Mouse (Mus musculus): ENCODE data around the gene Gjc1. TPM values are rescaled to one million over a fixed set of nuclear protein-coding genes. Genes with fewer than 3 reads are reported as not detected.
A peak's percentile ranks its signal among the peaks of the same experiment; 100 is the strongest.

Gene Gjc1
- polyA plus RNA-seq, 1 experiment from 2014 or later: 34.7 TPM

DNA sequence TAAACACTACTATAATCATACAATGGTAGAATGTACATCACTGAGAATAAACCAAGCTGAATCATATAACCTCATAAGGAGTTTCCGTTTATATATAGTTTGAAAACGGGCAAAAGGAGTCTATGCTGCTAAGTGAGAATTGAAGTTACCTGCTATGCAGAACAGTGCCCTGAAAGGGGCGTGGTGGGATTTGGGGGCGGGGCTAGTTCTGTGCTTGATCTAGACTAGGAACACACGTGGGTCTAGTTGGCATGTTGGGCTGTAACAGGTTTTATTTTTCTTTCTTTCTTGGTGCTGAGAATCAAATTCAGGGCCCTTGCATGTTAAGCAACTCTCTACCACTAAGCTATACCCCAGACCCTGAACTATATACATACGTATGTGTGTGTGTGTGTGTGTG, 1.7 kb upstream of the Gjc1 start:
- Histone ChIP-seq H3K4me2 (ENCODE audit: low read depth, low read length) (no peak overlapping the region), H3K27ac (ENCODE audit: low read depth, low read length) (no peak overlapping the region), H3K36me3 (ENCODE audit: control insufficient read depth, insufficient read depth, low read length) (no peaks in the 10 kb centered on the region), H3K9me3 (ENCODE audit: control insufficient read depth, low read length) (no peaks in the 10 kb centered on the region), H3K4me1 (ENCODE audit: control insufficient read depth, insufficient read depth, low read length) (peaks cover 11% of the 10 kb centered on the region), H3K9ac (replicated peaks; ENCODE audit: low read depth, low read length) (no peak overlapping the region), H3K27me3 (ENCODE audit: control insufficient read depth, insufficient read depth, low read length) (no peaks in the 10 kb centered on the region), H3K4me3 (ENCODE audit: low read depth, low read length) (no peak overlapping the region)
- no peak for ATAC-seq (ENCODE audit: low read depth)
- WGBS: 65% methylated on average over 6 of the region's 6 CpGs

DNA sequence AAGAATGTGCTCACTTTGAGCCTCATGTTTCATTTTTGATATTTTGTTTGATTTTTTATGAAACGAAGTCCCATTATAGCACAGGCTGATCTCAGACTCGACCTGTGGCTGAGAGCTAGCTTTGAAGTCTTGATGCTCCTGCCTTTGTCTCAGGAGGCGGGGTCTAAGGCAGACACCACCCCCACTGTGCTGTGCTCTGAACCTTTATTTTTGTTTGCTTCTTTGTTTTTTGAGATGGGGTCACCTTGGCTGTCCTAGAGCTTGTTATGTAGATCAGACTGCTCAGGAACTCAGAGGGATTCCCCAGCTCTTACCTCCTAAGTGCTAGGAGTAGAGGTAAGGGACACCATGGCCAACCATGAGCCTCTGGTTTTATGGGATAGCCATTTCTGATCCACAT, 932 bp upstream of the Gjc1 start:
- Histone ChIP-seq H3K27ac (ENCODE audit: low read depth, low read length) (no peak overlapping the region), H3K4me3 (ENCODE audit: low read depth, low read length) (no peak overlapping the region), H3K9me3 (ENCODE audit: control insufficient read depth, low read length) (no peaks in the 10 kb centered on the region), H3K27me3 (ENCODE audit: control insufficient read depth, insufficient read depth, low read length) (no peaks in the 10 kb centered on the region), H3K4me1 (ENCODE audit: control insufficient read depth, insufficient read depth, low read length) (peaks cover 14% of the 10 kb centered on the region), H3K36me3 (ENCODE audit: control insufficient read depth, insufficient read depth, low read length) (no peaks in the 10 kb centered on the region), H3K9ac (replicated peaks; ENCODE audit: low read depth, low read length) (no peak overlapping the region), H3K4me2 (ENCODE audit: low read depth, low read length) (no peak overlapping the region)
- ATAC-seq (ENCODE audit: low read depth): no peak
- WGBS: 9% methylated on average over 3 of the region's 3 CpGs

- Histone ChIP-seq H3K9ac (replicated peaks; ENCODE audit: low read depth, low read length) (no peak overlapping the region), H3K27me3 (ENCODE audit: control insufficient read depth, insufficient read depth, low read length) (no peaks in the 10 kb centered on the region), H3K4me1 (ENCODE audit: control insufficient read depth, insufficient read depth, low read length) (peaks cover 14% of the 10 kb centered on the region), H3K4me2 (ENCODE audit: low read depth, low read length) (peak overlapping the region; percentile 88), H3K36me3 (ENCODE audit: control insufficient read depth, insufficient read depth, low read length) (no peaks in the 10 kb centered on the region), H3K4me3 (ENCODE audit: low read depth, low read length) (peak overlapping the region; percentile 92), H3K27ac (ENCODE audit: low read depth, low read length) (peak overlapping the region; percentile 88; the same call in 1 of the 2 replicates), H3K9me3 (ENCODE audit: control insufficient read depth, low read length) (no peaks in the 10 kb centered on the region)
- WGBS: 5% methylated on average over 14 of the region's 14 CpGs
- ATAC-seq (ENCODE audit: low read depth): no peak; the same call in 1 of the 2 replicates
Measured at GRCm38 (mm10) chr11:102819783-102820385, 384 bp upstream of the Gjc1 start.

DNA sequence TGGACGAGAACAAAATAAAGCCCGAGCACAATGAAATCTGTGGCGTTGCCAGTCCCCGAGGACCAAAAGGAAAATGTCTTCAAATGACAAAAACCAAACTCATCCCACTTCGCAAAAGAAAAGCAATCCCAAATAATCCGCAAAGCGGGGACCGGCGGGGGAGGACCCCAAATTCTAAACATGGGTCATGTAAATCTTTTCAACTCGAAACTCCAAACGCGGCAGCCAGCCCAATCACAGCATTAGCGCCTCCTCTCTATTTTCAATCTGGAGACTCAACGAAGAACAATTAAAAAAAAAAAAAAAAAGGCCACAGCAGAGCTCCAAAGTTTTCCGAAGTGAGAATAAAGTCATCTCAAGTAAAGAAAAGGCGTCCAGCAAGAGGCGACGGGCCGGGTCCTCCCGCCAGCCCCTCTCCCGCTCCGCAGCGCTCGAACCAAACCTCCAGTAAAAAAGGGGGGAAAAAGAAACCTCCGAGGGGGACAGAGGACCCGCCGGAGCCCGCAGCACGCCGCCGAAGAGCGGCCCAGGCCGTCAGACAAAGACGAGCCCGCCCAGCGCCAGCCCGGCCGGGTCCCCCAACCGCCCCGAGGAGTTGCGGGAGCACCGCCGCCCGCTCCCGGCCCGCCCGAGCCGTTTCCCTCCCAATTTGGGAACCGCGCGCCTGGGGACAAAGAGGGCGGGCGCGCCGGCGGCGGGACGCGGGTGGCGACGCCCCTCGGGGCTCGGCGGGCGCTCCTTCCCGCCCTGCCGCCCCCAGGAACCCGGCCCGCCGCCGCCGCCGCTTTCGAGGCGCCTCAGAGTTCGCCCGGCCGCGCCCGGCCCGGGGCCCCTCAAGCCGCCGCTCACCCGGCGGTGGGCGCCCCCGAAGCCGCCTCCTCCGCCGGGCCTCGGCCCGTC, 1.1 kb downstream of the Gjc1 start:
- ATAC-seq (ENCODE audit: low read depth): peak; percentile 49
- Histone ChIP-seq H3K36me3 (ENCODE audit: control insufficient read depth, insufficient read depth, low read length) (no peaks in the 10 kb centered on the region), H3K9me3 (ENCODE audit: control insufficient read depth, low read length) (no peaks in the 10 kb centered on the region), H3K27ac (ENCODE audit: low read depth, low read length) (peak overlapping the region; percentile 88), H3K9ac (replicated peaks; ENCODE audit: low read depth, low read length) (peak overlapping the region; percentile 88), H3K27me3 (ENCODE audit: control insufficient read depth, insufficient read depth, low read length) (no peaks in the 10 kb centered on the region), H3K4me3 (ENCODE audit: low read depth, low read length) (peak overlapping the region; percentile 92), H3K4me2 (ENCODE audit: low read depth, low read length) (peak overlapping the region; percentile 88), H3K4me1 (ENCODE audit: control insufficient read depth, insufficient read depth, low read length) (peaks cover 14% of the 10 kb centered on the region)
- WGBS: under 1% methylated on average over 46 of the region's 92 CpGs

- Histone ChIP-seq H3K27ac (ENCODE audit: low read depth, low read length) (no peak overlapping the region), H3K9ac (replicated peaks; ENCODE audit: low read depth, low read length) (no peak overlapping the region), H3K4me2 (ENCODE audit: low read depth, low read length) (no peak overlapping the region), H3K27me3 (ENCODE audit: control insufficient read depth, insufficient read depth, low read length) (no peaks in the 10 kb centered on the region), H3K36me3 (ENCODE audit: control insufficient read depth, insufficient read depth, low read length) (no peaks in the 10 kb centered on the region), H3K9me3 (ENCODE audit: control insufficient read depth, low read length) (no peaks in the 10 kb centered on the region), H3K4me3 (ENCODE audit: low read depth, low read length) (no peak overlapping the region), H3K4me1 (ENCODE audit: control insufficient read depth, insufficient read depth, low read length) (peaks cover 14% of the 10 kb centered on the region)
- no peak for ATAC-seq (ENCODE audit: low read depth)
Measured at GRCm38 (mm10) chr11:102814881-102815280, 4.6 kb downstream of the Gjc1 start.

- Histone ChIP-seq H3K4me1 (ENCODE audit: control insufficient read depth, insufficient read depth, low read length) (0 out of 2 replicates have a peak, but pooled peaks cover 2% of the 10 kb centered on the region), H3K9me3 (ENCODE audit: control insufficient read depth, low read length) (no peaks in the 10 kb centered on the region), H3K27ac (ENCODE audit: low read depth, low read length) (no peak overlapping the region), H3K4me2 (ENCODE audit: low read depth, low read length) (no peak overlapping the region), H3K9ac (replicated peaks; ENCODE audit: low read depth, low read length) (no peak overlapping the region), H3K27me3 (ENCODE audit: control insufficient read depth, insufficient read depth, low read length) (no peaks in the 10 kb centered on the region), H3K4me3 (ENCODE audit: low read depth, low read length) (no peak overlapping the region), H3K36me3 (ENCODE audit: control insufficient read depth, insufficient read depth, low read length) (no peaks in the 10 kb centered on the region)
- 33% methylated on average over 4 of the region's 4 CpGs for WGBS
- no peak for ATAC-seq (ENCODE audit: low read depth)
Measured at GRCm38 (mm10) chr11:102810721-102811485, 8.6 kb downstream of the Gjc1 start.

- H3K4me1 ChIP-seq (ENCODE audit: control insufficient read depth, insufficient read depth, low read length): no peaks in the 10 kb centered on the region
- H3K9me3 ChIP-seq (ENCODE audit: control insufficient read depth, low read length): no peaks in the 10 kb centered on the region
- ATAC-seq (ENCODE audit: low read depth): no peak
- H3K4me3 ChIP-seq (ENCODE audit: low read depth, low read length): no peak overlapping the region
- no peaks in the 10 kb centered on the region for H3K27me3 ChIP-seq (ENCODE audit: control insufficient read depth, insufficient read depth, low read length)
- no peaks in the 10 kb centered on the region for H3K36me3 ChIP-seq (ENCODE audit: control insufficient read depth, insufficient read depth, low read length)
- WGBS: 74% methylated on average over 5 of the region's 5 CpGs
- H3K4me2 ChIP-seq (ENCODE audit: low read depth, low read length): no peak overlapping the region
- H3K27ac ChIP-seq (ENCODE audit: low read depth, low read length): no peak overlapping the region
- no peak overlapping the region for H3K9ac ChIP-seq (replicated peaks; ENCODE audit: low read depth, low read length)
Measured at GRCm38 (mm10) chr11:102808246-102808645, 11.3 kb downstream of the Gjc1 start.

GRCm38 (mm10) chr11:102803453-102803852, 16.0 kb downstream of the Gjc1 start:
- H3K36me3 ChIP-seq (ENCODE audit: control insufficient read depth, insufficient read depth, low read length): peaks cover 14% of the 10 kb centered on the region; the same call in 1 of the 2 replicates
- H3K27me3 ChIP-seq (ENCODE audit: control insufficient read depth, insufficient read depth, low read length): no peaks in the 10 kb centered on the region
- 86% methylated on average over 5 of the region's 5 CpGs for WGBS
- no peaks in the 10 kb centered on the region for H3K4me1 ChIP-seq (ENCODE audit: control insufficient read depth, insufficient read depth, low read length)
- no peak overlapping the region for H3K9ac ChIP-seq (replicated peaks; ENCODE audit: low read depth, low read length)
- no peaks in the 10 kb centered on the region for H3K9me3 ChIP-seq (ENCODE audit: control insufficient read depth, low read length)
- no peak for ATAC-seq (ENCODE audit: low read depth)
- no peak overlapping the region for H3K4me2 ChIP-seq (ENCODE audit: low read depth, low read length)
- H3K27ac ChIP-seq (ENCODE audit: low read depth, low read length): no peak overlapping the region
- H3K4me3 ChIP-seq (ENCODE audit: low read depth, low read length): no peak overlapping the region
